Mouse (Mus musculus): ENCODE data around the gene Zfp128. TPM values are rescaled to one million over a fixed set of nuclear protein-coding genes. Genes with fewer than 3 reads are reported as not detected.

The Zfp128 gene
- total RNA-seq (2023): 1 to 10 TPM; 1.2 to 1.4 TPM

DNA sequence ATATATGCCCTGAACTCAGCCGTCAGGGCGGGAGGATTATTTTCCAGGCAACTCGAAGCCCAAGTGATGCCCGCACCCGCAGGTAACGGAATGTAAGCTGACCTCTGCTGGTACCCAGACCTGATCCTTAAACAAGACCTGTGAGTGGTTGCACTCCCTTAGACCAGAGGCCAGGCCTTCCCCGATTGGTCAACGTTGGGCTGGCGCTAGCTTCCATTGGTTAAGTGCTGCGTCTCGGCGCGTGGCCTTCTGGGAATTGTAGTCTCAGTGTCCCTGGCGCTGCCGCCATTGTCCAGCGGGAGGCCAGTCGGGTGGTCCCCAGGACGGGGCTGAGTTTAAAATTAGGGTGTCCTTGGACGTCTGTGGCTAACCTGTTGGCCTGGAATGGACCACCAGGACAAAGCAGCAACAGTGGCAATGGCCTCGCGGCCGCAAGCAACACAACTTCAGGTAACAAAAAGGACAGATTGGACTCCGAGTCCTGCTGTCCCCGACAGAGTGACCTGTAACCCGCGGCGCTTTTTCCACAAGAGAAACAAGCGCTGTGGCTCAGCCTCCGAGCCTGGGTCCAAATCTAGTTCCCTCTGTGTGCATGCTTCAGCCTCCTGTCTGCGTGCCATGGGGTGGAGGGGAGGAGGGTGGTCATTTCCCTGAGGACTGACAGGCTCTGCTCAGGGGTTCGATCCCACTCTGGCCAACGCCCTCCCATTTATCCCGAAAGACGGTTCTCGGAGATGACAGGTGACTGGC lies at the start of gene Zfp128:
Gene Zfp128 (plus strand): TSS at position 267 of the 750 bp plus-strand sequence.

DNA sequence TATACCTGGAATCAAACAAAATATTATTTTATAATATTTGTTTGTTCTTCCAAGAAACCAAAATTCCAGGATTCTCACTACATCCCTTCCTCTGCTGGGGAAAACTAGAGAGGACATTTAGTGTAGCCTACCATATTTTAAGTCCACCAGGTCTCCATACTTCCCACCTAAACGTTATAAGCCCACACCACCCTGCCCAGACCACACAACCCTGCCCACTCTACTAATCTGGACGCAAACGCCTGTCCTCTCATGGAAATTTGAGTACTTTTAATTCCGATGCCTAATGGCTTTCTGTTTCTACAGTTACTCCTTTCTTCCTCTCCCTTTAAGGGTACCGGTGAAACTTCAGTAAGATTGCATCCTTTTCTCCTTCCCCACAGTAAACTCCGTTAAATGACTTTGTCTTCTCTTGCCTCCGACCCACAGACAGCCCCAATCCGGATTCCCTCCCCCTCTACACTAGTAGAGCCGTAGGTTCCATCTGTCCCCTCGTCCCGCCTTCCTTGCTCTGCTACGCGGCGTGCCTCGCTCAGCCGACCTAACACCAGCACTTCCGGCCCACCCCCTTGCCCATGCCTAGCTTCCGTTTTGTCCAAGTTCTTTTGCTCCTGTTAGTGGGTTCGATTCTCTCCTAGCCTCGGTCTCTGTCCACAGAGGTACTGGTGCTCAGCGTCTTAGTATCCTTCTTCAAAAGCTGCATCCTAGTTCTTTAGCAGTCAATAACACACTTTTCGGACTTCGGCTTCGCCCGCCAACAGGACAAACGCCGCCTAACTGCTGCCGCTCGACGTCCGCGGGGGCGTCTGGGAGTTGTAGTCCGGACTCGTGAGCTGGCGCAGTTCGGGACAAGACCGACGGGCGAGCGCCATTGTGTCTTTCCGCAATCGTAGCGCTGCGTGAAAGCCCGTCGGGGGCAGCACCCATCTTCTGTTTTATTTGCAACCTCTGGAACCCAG lies 46.5 kb upstream of the Zfp128 start, which contains the start of gene Zfp110:
Gene Zfp110 (plus strand): TSS at position 600 of the 959 bp plus-strand sequence.

GRCm38 (mm10) chr7:12897655-12898410 lies 16.9 kb downstream of the Zfp128 start, which contains the start of gene Zscan22:
Gene Zscan22 (plus strand): TSS chr7:12897815.

DNA sequence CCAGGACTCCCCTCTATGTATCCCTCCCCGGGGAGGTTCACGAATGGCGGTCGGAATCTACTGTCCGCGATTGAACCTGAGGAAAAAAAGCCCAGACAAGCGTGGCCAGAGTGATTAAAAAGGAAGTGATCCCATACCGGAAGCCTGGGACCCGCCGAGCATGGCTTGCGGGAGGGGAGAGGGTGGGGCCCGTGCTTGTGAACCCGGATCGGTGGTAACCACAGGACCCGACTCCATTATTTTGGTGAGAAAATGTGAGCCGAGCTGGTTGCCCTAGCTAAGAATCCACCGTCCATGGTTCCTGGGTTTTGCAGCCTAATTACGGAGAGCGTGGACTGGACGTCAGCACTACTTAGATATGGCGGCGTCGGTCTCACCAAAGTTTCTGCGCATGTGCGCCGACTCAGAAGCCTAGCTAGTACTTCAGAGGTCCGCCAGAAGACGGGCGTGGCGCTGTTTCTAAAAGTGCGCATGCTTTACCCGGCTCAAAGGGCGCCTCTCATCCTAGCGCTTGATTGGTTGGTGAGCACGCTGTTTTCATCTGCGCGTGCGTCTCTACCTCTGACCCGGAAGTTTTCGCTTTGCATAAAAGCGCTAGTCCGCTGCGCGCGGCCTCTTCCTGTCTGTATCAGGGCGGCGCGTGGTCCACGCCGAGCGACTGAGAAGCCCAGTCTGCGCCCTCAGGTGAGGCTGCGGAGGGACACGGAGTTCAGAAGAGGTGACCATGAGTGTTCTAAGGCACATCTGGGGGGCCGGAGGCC lies 40.9 kb downstream of the Zfp128 start, which contains the start of gene Rps5:
Gene Rps5 (plus strand): TSS at position 586 of the 761 bp plus-strand sequence.

GRCm38 (mm10) chr7:12927191-12927680 lies 46.3 kb downstream of the Zfp128 start, which contains the start of gene Rnf225:
Gene Rnf225 (plus strand): TSS chr7:12927416.

Other genes with a start within 250 kb of the Zfp128 start
- gene Vmn2r54, start 240.9 kb upstream of the Zfp128 start, total RNA-seq (2023): not detected
- not detected for gene Vmn2r55, start 196.2 kb upstream of the Zfp128 start, total RNA-seq (2023)
- not detected for gene Vmn2r56, start 146.2 kb upstream of the Zfp128 start, total RNA-seq (2023)
- 1 to 10 TPM; 1.3 to 2.1 TPM for gene Zscan18, start 77.5 kb upstream of the Zfp128 start, total RNA-seq (2023)
- 1 to 10 TPM; 3.9 to 4.4 TPM for gene Zfp329, start 62.3 kb upstream of the Zfp128 start, total RNA-seq (2023)
- gene Zfp110, start 46.4 kb upstream of the Zfp128 start, total RNA-seq (2023): 10 to 100 TPM; 23.4 to 24.6 TPM
- 1 to 10 TPM; 5.5 to 6.7 TPM for gene Zscan22, start 16.6 kb downstream of the Zfp128 start, total RNA-seq (2023)
- 100 to 1,000 TPM; 779 to 842 TPM for gene Rps5, start 41.1 kb downstream of the Zfp128 start, total RNA-seq (2023)
- under 1 TPM; 0.33 to 0.40 TPM for gene Rnf225, start 46.2 kb downstream of the Zfp128 start, total RNA-seq (2023)
- 1 to 10 TPM; 2.4 to 3.3 TPM for gene Zfp324, start 84.7 kb downstream of the Zfp128 start, total RNA-seq (2023)
- gene Zfp446, start 96.7 kb downstream of the Zfp128 start, total RNA-seq (2023): 1 to 10 TPM; 3.0 to 4.6 TPM
- gene Slc27a5, start 117.0 kb downstream of the Zfp128 start, total RNA-seq (2023): not detected
- 100 to 1,000 TPM; 166 to 184 TPM for gene Trim28, start 117.9 kb downstream of the Zfp128 start, total RNA-seq (2023)
- gene Zbtb45, start 128.9 kb downstream of the Zfp128 start, total RNA-seq (2023): 10 to 100 TPM; 14.6 to 15.6 TPM
- 100 to 1,000 TPM; 146 to 163 TPM for gene Chmp2a, start 153.6 kb downstream of the Zfp128 start, total RNA-seq (2023)
- 10 to 100 TPM; 86.2 to 93.4 TPM for gene Ube2m, start 157.1 kb downstream of the Zfp128 start, total RNA-seq (2023)
- 1 to 10 TPM in 1 of 2 experiments, under 1 TPM in 1; 0.46 to 1.4 TPM for gene Mzf1, start 173.6 kb downstream of the Zfp128 start, total RNA-seq (2023)
- gene Vmn1r85, start 214.0 kb downstream of the Zfp128 start, total RNA-seq (2023): not detected
- gene Vmn1r86, start 238.7 kb downstream of the Zfp128 start, total RNA-seq (2023): not detected

All from neutrophil, adult 83 days (primary cell).